In genomic region chr9:87193721-87194120, GRCm38 (mm10) we compare ENCODE assay signal across 21 mouse cellular contexts. TPM values are rescaled to one million over a fixed set of nuclear protein-coding genes. Genes with fewer than 3 reads are reported as not detected.
"Had no signal": no experiment of that assay in that cellular context is flagged by ENCODE, and none has a peak within 500 bp of the region (broad histone marks: within the 10 kb centered on the region; RNA-seq: fewer than 3 reads in every experiment).

No protein-coding gene starts in this region.

- H3K9me3 ChIP-seq: kidney, embryonic 15.5 days; limb, embryonic 15.5 days had no signal

- H3K27ac ChIP-seq: kidney, embryonic 15.5 days; limb, embryonic 12.5 days; limb, embryonic 15.5 days; liver, embryonic 14.5 days; macrophage; midbrain, embryonic 13.5 days; stomach, postnatal 0 days had no signal

- H3K4me2 ChIP-seq: kidney, embryonic 15.5 days; limb, embryonic 12.5 days; limb, embryonic 15.5 days; liver, embryonic 11.5 days; lung, embryonic 14.5 days; midbrain, embryonic 13.5 days had no signal

- ATAC-seq: liver, postnatal 0 days; lung, postnatal 0 days; midbrain, embryonic 13.5 days had no signal

- H3K27me3 ChIP-seq: kidney, embryonic 15.5 days; limb, embryonic 12.5 days; limb, embryonic 15.5 days; midbrain, embryonic 13.5 days had no signal

- H3K4me3 ChIP-seq: kidney, embryonic 15.5 days; limb, embryonic 12.5 days; limb, embryonic 15.5 days; midbrain, embryonic 13.5 days had no signal

- DNase-seq: kidney, adult 8-10 months; kidney, postnatal 10 days; kidney, postnatal 36 days; left cerebral cortex, postnatal 4 days; liver, postnatal 0 days; lung, embryonic 14.5 days; thymus, adult 2 months; thymus, postnatal 14 days; thymus, postnatal 4 days had no signal

- H3K4me1 ChIP-seq: kidney, embryonic 15.5 days; limb, embryonic 12.5 days; limb, embryonic 15.5 days; midbrain, embryonic 13.5 days had no signal

- H3K9ac ChIP-seq: kidney, embryonic 15.5 days; limb, embryonic 12.5 days; limb, embryonic 15.5 days; liver, embryonic 14.5 days; liver, postnatal 0 days; lung, embryonic 14.5 days; midbrain, embryonic 13.5 days had no signal

RNA-seq across cellular contexts. Expression of gene Mrap2, which starts 49.6 kb away (rescaled TPM):
- polyA plus RNA-seq: liver, embryonic 11.5 days; liver, embryonic 14.5 days; liver, postnatal 0 days; lung, postnatal 0 days; macrophage; neural tube, embryonic 11.5 days; spleen, adult 2 months; stomach, embryonic 14.5 days had no signal
